Mouse (Mus musculus): Measurements from ENCODE around the gene Sdccag8.

DNA sequence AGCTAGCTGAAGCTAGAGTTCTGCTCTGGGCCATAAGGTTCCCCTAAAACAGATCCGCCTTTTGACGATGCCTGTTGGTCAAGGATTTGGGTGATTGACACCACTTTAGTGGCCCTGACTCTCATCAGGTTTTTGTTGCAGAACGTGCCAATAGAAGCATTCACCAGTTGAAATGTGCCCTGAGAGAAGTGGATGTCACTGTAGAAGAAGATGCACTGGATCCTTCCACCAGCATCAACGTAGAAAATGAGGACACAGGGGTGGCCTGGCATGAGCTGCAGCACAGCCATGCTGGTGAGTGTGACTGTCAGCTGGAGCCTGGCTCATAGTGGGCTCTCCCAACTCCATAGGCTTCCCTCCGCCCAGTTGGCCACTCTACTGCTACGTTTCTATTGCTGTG lies 10.2 kb downstream of the Sdccag8 start:
- TF ChIP-seq CTCF (IDR thresholded peaks at IDR 0.05; ENCODE audit: low read depth) (no peak), EP300 (IDR thresholded peaks at IDR 0.05; ENCODE audit: low read depth) (no peak)

Measured in heart, postnatal 0 days (tissue).